Mouse (Mus musculus) heart, postnatal 0 days (tissue): ENCODE measurements around the gene Phldb3. TPM values are rescaled to one million over a fixed set of nuclear protein-coding genes. Genes with fewer than 3 reads are reported as not detected.

Experiments used
- ATAC-seq: fragments of 200-750 bp; cut with Nextera tagmentation; 2 replicates; pipeline ENCODE4 v1.8.0; 2017; ENCODE audit warnings: low read depth, moderate number of reproducible peaks, moderate library complexity; ENCODE audit not compliant: insufficient read depth
- DNase-seq: peaks from one replicate; pipeline ENCODE4 v3.0.0-alpha.2; 2016; ENCODE audit warnings: low spot score
- H3K27ac ChIP-seq: fragments of 300-500 bp; sonication (generic); 2 replicates; pipeline ENCODE4 v1.5.1; 2014; ENCODE audit warnings: low read depth, mild to moderate bottlenecking
- H3K27me3 ChIP-seq: fragments of 300-500 bp; sonication (generic); 2 replicates; pipeline ENCODE4 v1.6.1; 2014; ENCODE audit warnings: low read length, mixed read lengths; ENCODE audit not compliant: control insufficient read depth, insufficient read depth
- H3K36me3 ChIP-seq: fragments of 300-500 bp; sonication (generic); replicated peaks from 2 replicates; pipeline ENCODE4 v1.6.1; 2014; ENCODE audit warnings: low read length, mixed read lengths; ENCODE audit not compliant: control insufficient read depth, insufficient read depth
- H3K4me1 ChIP-seq: fragments of 300-500 bp; sonication (generic); 2 replicates; pipeline ENCODE4 v1.6.1; 2014; ENCODE audit warnings: antibody characterized with exemption; ENCODE audit not compliant: control insufficient read depth, insufficient read depth
- H3K4me2 ChIP-seq: fragments of 300-500 bp; sonication (generic); 2 replicates; pipeline ENCODE4 v1.6.1; 2014; ENCODE audit warnings: low read depth, mild to moderate bottlenecking, low read length, moderate library complexity
- H3K4me3 ChIP-seq: fragments of 300-500 bp; sonication (generic); 2 replicates; pipeline ENCODE4 v1.5.1; 2014; ENCODE audit warnings: low read depth, low read length
- H3K9ac ChIP-seq: fragments of 300-500 bp; sonication (generic); replicated peaks from 2 replicates; pipeline ENCODE4 v1.6.1; 2014; ENCODE audit warnings: low read depth, low read length, mixed read lengths
- H3K9me3 ChIP-seq: fragments of 300-500 bp; sonication (generic); replicated peaks from 2 replicates; pipeline ENCODE4 v1.6.1; 2016; ENCODE audit warnings: low read length; ENCODE audit not compliant: control insufficient read depth
- CTCF ChIP-seq: IDR thresholded peaks from 2 replicates; pipeline ENCODE4 v1.5.1; 2016; ENCODE audit warnings: antibody characterized with exemption, control low read depth, low read depth
- EP300 ChIP-seq: IDR thresholded peaks from 2 replicates; pipeline ENCODE4 v1.6.1; 2016; ENCODE audit warnings: antibody characterized with exemption, low read depth
- WGBS: fragments of 180-500 bp; shearing (Covaris S2); extraction: QIAGEN DNeasy Blood & Tissue Kit; methylation state at CpG from one replicate; pipeline ENCODE4 v1.1.7; 2014; 5-methylcytosine and 5-hydroxymethylcytosine counted together
- polyA plus RNA-seq: library from polyadenylated mRNA; unstranded; fragments of >200 nt; fragmentation: Nextera tagmentation; extraction: Ambion mirVana; gene quantifications from 2 replicates; pipeline ENCODE4 v1.2.1, GENCODE M21; 2015
- total RNA-seq: library from RNA; depleted of rRNA; stranded (reverse); fragments of >200 nt; gene quantifications from 2 replicates; pipeline ENCODE4 v1.2.3, GENCODE M21; 2014; ENCODE audit warnings: low replicate concordance

Gene Phldb3
- total and polyA plus RNA-seq, 2 experiments from 2014 or later, result not detected

DNA sequence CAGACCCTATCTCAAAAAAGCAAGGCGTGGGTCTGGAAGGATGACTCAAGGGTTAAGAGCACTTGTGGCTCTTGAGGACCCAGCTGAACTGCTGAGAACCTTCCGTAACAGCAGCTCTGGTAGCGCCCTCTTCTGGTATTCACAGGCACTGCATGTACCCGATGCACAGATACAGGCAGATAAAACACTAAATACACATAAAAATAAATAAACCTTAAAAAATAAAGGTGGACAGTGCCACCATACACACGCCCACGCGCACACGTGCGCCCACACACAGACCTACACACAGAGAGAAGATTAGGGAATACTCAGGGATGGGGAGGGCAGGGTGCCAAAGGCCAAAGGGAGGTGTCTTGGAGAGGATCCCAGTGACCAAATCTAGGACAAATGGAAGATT, 31.9 kb downstream of the Phldb3 start:
- Histone ChIP-seq H3K27me3 (peaks cover 45% of the 10 kb centered on the region), H3K27ac (no peak overlapping the region), H3K4me3 (no peak overlapping the region), H3K9ac (no peak overlapping the region), H3K36me3 (no peaks in the 10 kb centered on the region), H3K4me1 (no peaks in the 10 kb centered on the region), H3K4me2 (no peak overlapping the region), H3K9me3 (no peaks in the 10 kb centered on the region)
- no peak for DNase-seq
- TF ChIP-seq EP300 (no peak), CTCF (peak; percentile 50)
- no peak for ATAC-seq
- 5% methylated on average over 9 of the region's 9 CpGs for WGBS

DNA sequence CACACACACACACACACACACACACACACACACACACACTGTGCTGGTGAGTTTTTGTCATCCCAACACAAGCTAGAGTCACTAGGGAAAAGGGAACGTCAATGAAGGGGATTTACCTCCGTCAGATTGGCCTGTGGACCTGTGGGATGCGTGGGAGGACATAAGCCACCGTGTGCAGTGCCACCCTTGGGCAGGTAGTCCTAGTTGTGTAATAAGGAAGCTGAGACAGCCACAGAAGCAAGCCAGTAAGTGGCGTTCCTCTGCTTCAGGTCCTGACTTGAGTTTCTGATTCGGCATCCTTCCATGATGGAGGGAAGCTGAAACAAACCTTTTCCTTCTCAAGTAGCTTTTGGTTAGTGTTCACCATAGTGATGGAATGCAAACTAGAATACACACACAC, 33.9 kb downstream of the Phldb3 start:
- Histone ChIP-seq H3K27me3 (peaks cover 26% of the 10 kb centered on the region), H3K9me3 (no peaks in the 10 kb centered on the region), H3K36me3 (no peaks in the 10 kb centered on the region), H3K4me1 (no peaks in the 10 kb centered on the region), H3K9ac (no peak overlapping the region), H3K4me2 (no peak overlapping the region), H3K27ac (no peak overlapping the region), H3K4me3 (no peak overlapping the region)
- 74% methylated on average over 6 of the region's 6 CpGs for WGBS
- DNase-seq, result no peak
- ATAC-seq, result no peak
- TF ChIP-seq EP300 (no peak), CTCF (no peak)

DNA sequence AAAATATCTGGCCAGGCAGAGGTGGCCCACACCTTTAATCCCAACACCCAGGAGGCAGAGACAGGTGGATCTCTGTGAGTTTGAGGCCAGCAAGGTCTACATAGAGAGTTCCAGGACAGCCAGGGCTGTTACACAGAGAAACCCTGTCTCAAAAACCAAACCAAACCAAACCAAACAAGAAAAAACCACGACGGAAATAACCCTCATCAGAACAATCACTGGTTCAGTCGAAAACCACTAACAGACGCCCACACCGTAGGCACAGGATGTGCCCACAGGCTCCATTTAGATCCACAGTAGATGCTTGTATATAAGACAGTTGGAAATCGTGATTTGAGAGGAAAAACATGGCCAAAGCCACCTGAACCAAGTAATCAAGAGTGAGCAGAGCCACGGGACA, 34.4 kb downstream of the Phldb3 start:
- H3K27ac ChIP-seq, result no peak overlapping the region
- H3K9ac ChIP-seq, result no peak overlapping the region
- ATAC-seq (no peak), DNase-seq (no peak)
- H3K36me3 ChIP-seq, result no peaks in the 10 kb centered on the region
- 61% methylated on average over 7 of the region's 7 CpGs for WGBS
- peaks cover 21% of the 10 kb centered on the region for H3K27me3 ChIP-seq
- no peaks in the 10 kb centered on the region for H3K4me1 ChIP-seq
- TF ChIP-seq CTCF, result no peak
- no peak for TF ChIP-seq EP300
- H3K4me2 ChIP-seq, result no peak overlapping the region
- H3K4me3 ChIP-seq, result no peak overlapping the region
- H3K9me3 ChIP-seq, result no peaks in the 10 kb centered on the region

DNA sequence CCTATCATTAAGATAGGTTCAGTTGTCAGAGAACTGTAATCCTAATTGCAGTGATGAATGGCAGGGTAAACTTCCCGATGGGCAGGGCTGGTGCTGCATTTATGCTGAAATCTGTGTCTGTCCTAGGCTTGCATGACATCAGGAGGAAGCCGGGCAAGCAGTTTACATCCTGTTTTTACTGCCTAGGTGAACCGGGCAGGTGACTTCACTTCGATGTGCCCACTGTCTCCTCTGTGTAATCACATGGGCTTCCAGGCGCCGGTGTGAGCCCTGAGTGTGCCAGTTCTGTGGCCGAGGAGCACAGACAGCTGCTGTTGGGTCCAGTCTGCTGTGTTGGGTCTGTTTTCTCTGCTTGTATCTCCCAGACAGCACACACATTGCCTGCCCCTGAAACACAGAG, 35.9 kb downstream of the Phldb3 start:
- no peak overlapping the region for H3K9ac ChIP-seq
- no peak overlapping the region for H3K27ac ChIP-seq
- no peak for DNase-seq
- ATAC-seq, result no peak
- H3K36me3 ChIP-seq, result no peaks in the 10 kb centered on the region
- no peaks in the 10 kb centered on the region for H3K9me3 ChIP-seq
- H3K4me2 ChIP-seq, result no peak overlapping the region
- 72% methylated on average over 7 of the region's 7 CpGs for WGBS
- H3K4me1 ChIP-seq, result no peaks in the 10 kb centered on the region
- no peak overlapping the region for H3K4me3 ChIP-seq
- TF ChIP-seq EP300 (no peak), CTCF (no peak)
- peaks cover 7% of the 10 kb centered on the region; the same call in 1 of the 2 replicates for H3K27me3 ChIP-seq

DNA sequence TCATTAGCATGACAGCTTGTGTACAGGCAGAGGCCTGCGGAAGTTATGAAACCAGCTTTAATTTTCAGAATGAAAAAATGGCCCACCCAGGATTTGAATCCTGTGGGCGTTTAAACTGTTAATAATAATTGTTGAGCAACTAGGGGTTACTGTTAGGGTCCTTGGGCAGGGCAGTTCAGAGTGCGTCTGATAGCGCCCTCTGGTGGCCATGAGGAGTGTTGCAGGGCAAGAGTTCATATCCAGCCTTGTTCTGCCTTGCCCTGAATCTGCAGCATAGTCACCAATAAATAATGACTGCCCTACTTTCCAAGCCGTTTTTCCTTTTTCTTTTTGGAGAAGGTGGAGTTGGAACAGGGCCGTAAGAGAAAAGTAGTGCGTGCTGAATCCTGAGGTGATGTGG, 43.1 kb downstream of the Phldb3 start:
- no peak for DNase-seq
- Histone ChIP-seq H3K4me1 (no peaks in the 10 kb centered on the region), H3K36me3 (no peaks in the 10 kb centered on the region), H3K9me3 (no peaks in the 10 kb centered on the region), H3K4me2 (no peak overlapping the region), H3K27me3 (no peaks in the 10 kb centered on the region), H3K27ac (no peak overlapping the region), H3K4me3 (no peak overlapping the region), H3K9ac (no peak overlapping the region)
- no peak for ATAC-seq
- TF ChIP-seq EP300 (no peak), CTCF (peak; percentile 71)
- WGBS, result 25% methylated on average over 7 of the region's 7 CpGs

DNA sequence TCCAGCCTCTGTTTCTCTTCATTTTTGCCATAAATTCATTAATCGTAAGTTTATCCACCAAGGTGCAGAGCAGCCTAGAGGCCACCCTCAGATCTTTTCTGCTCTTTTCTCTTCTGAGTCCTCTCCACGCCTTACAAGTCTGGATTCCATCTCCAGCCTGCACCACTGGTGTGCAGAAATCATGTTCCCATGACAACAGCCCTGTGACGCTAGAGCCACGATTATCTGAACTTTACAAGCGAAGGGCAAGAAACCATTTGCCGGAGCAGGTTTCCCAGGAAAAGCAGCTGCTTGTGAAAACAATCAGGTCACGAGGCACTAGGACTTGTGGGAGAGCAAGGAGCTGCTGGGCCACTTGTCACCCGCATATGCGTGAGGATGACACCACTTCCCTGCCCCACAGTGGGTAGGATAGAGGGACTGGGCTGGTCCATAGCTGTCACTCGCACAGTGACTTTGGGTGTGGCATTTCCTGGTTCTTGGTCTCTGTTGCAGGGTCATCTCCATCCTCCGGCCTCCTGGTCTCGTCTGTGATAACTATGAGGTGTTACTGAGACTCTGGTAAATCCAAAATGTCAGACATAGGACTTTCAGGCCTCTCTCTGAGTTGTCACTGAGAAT, 49.3 kb downstream of the Phldb3 start:
- H3K27me3 ChIP-seq, result no peaks in the 10 kb centered on the region
- DNase-seq (no peak), ATAC-seq (no peak)
- no peak overlapping the region for H3K27ac ChIP-seq
- TF ChIP-seq EP300 (no peak), CTCF (no peak)
- WGBS, result 55% methylated on average over 12 of the region's 12 CpGs
- no peak overlapping the region for H3K9ac ChIP-seq
- no peaks in the 10 kb centered on the region for H3K9me3 ChIP-seq
- H3K4me2 ChIP-seq, result no peak overlapping the region
- H3K36me3 ChIP-seq, result no peaks in the 10 kb centered on the region
- H3K4me3 ChIP-seq, result no peak overlapping the region
- H3K4me1 ChIP-seq, result no peaks in the 10 kb centered on the region
